Mouse (Mus musculus) kidney, postnatal 14 days (tissue): ENCODE data around the gene Mbtps1.

Experiments used
- DNase-seq: peaks from one replicate; pipeline ENCODE4 v3.0.0; 2022; ENCODE audit warnings: mixed read lengths

Gene Mbtps1

DNA sequence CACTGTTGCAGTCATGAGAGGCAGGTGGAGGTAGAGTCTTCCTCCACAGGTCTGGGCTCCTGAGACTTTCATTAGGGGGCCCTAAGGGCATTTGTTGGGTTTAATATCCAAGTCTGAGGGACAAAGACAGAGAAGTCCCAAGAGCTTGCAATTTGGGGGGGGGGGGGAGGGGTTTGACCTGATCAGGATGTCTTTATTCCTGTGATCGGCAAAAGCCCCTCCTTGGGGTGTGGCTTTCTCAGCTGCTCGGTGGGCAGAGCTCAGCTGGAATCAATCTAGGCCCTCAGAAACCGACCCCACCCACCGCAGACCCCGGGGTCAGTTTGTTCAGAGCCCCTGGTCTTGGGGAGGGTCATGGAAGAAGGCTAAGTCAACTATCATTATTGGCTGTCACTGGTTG, 56.9 kb downstream of the Mbtps1 start, which contains the start of gene Slc38a8:
TSS of gene Slc38a8 (minus strand) at position 101 of the 400 bp plus-strand sequence.
- no peak for DNase-seq

DNA sequence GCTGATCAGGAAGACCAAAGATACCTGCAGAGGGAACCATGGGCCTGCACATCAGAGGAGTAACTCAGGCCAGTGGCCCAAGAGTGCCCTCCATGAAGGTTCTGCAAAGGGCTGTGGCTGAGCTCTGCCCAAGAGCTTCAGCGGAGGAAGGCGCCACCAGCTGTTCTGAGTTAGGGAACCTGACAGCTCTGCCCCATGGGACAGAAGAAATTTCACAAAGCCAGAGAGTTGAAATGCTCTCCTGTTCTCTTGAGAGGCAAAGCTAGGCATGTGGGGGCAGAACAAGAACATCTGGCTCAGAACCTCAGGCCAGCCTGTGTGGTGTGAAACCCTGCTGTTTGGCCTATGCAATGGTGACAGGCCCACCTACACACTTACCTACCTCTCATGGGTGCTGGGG, 58.7 kb downstream of the Mbtps1 start:
- DNase-seq, result no peak

DNA sequence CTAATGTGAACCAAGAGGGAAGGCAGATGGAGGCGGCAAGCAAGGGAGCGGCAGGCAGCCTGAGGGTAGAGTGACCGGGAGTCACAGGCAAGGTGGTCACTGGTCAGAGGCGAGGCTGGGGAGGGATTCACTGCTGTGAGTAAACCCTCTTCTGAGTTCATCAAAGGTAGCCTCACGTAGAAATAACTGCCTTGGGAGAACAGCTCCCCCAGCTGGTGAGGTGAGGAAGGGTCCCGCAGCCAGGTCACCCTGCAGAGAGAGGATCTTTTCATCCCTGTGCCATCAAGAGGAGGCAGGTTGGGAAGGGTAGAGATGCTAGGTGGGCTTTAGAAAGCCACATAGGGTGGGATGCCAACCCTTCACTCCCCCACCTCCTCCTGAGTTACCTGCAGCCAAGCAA, 61.7 kb downstream of the Mbtps1 start:
- DNase-seq, result peak; percentile 60

DNA sequence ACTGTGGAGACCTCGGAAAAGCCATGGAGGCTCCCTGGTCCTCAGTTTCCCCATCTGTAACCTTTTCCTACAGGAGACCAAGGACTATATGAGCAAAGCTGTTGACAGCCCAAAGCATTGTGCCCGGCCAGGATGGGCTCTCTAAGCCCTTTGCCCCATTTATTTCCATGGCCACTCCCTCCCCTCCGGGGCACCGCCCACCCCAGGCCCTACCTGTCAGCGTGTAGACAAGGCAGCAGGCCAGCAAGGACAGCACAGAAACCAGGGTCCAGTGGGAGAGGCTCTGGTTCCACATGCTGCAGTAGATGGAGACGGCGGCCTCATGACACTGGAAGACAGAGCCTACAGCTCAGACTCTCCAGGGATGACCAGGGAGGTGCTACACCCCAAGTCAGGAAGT, 71.4 kb downstream of the Mbtps1 start:
- DNase-seq, result peak; percentile 25

DNA sequence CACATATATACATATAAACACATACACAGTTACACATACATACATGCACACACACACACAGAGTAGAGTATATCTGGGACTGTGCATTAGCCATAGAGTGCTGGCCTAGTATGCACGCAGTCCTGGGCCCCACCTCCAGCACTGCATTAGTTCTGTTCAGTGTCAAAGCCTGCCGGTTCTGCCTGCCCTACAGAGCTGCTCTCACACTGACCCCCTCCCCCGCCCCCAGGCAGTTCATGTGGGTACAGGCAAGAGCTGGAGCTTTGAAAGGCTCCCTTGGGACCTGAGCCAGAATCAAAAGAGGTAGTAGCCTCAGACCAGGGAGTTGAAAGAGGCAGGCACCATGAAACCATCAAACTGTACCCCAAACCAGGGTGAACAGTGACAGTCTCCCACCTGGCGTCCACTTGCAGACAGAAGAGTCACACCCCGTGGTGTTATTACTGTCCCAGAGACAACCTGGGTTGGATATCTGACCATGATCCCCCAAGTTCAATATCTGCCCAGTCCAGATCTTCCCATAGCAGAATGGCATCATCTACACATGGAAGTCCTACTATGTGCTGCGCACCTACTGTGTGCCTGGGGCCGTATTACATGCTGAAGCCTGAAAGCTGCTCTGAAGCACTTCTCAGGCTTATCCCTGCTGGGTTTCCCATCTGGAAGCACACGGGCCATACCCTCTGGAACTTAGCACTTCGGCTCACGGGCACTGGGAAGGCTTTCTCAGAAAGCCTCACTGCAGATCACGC, 74.2 kb downstream of the Mbtps1 start:
- DNase-seq, result no peak

DNA sequence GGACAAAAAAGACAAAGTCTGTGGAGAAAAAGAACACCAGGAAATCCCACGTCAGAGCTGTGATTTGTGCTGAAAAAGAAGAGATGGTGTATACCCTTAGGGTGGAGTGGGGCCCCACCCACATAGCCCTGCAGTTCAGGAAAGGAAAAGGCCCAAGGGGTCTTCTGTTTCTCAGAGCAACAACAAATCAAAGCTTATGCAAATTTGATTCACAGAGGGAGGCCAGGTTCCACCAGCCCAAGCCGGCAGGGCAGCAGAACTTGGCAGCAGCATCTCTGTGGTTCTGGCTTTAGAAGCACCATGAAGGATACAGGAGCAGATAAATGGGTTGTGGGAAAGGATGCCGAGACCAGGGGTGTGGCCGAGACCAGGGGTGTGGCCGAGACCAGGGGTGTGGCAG, 79.9 kb downstream of the Mbtps1 start:
- DNase-seq, result no peak

DNA sequence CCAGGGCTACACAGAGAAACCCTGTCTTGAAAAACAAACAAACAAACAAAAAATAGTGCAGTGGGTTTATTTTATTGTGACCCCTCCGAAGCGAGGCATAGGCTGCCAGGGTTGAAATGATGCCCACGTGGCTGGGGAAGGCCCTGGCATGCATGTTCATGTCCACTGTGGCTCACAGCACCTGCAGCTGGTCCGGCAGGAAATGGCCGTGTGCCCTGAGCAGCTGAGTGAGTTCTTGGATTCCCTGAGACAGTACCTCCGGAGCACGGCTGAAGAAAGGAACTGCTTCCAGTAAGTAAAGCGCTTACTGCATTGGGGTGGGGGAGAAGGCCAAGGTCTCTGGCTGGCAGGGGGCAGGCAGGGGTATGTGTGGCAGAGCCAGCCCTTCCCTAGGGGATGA, 90.4 kb downstream of the Mbtps1 start:
- DNase-seq, result no peak

DNA sequence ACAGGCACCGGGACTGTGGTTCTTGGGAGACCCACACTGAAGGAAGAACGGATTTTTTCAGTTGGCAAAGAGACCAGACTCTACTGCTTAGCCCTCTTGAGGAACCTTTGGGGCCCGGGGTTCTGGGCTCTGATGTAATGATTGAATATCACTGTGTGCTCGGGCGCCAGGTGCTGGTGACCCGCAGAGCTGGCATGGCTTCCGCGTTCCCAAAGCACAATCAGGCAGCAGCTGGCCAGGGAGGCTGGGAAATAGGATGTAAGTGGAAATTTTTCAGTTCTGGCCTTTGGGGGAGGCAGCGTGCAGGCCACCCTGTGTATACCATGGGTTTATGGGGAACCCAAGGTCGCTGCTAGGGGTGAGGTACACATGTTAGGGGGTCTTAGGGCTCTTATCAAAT, 91.7 kb downstream of the Mbtps1 start:
- no peak for DNase-seq

DNA sequence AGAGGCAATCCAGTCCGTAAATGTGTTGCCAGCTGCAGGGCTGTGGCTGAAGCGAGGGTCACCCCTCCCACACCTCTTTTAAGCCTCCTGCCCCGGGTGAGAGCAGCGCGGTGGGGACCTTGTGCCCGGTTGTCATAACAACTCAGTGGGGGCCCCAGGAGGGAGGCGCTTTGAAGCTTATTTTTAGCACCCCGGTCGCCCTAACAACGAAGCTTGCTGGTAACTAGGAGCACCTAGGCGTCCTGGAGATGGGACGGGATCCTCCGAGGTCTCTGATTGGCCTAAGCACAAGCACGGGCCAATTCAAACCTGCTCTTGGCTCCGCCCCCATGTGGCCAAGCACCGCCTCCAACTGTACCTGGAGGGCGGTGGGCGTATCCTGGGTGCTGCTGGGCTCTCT, 92.4 kb downstream of the Mbtps1 start:
- DNase-seq, result peak; percentile 36

DNA sequence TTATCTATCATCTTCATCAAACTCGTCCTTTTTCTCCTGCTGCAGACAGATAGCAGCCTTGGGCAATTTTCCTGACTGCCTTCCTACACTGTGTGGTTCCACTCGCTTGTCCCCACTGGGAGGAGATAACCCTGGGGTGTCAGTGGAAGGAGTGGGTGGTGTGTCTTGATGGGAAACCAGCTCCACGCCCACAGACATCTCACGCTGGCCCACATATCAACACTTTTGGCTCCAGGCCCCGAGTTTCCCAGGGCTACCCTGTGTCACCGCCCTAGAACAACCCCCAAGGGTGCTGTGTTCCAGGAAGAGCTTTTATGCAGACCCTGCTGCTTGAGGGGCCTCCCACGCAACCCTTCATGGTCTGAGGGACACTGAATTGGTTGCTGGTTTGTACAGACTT, 94.8 kb downstream of the Mbtps1 start:
- DNase-seq, result peak; percentile 17

DNA sequence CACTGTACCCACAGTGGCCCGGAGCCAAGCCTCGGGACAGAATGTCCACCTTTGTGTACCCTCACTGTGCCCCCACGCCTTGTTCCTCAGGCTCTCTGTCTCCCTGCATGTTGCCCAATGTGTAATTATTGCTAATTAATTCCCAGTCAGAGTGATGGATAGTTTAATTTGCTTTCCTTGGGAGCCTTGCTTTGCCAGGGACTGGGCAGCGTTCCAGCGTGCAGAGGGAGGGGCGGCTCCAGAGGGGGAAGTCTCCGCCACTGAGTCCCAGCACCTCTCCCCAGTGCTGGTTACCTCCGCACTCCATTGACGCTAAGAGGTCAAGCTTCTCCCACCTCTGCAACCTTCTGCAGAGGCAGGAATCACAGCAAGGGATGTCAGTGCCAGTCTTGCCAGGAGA, 97.2 kb downstream of the Mbtps1 start:
- DNase-seq, result no peak

DNA sequence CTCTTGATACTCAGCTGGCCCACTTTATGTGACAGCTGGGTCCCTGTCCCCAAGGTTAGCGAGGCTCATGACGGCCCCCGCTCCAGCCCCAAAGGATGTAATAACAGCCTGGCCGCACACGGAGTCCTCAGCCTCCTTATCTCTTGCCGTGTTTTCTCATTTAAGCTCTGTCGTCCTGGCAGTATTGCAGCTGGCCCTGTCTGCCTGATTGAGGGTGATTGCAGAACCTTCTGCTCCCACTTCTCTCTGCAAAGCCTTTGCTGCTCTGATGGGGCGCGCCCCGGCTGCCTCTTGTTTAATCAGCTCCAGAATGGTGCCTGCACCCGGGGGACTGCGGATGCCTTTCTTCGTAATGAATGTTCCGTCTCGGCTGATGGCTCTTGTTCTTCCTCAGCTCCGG, 98.8 kb downstream of the Mbtps1 start:
- DNase-seq, result no peak
